Mouse (Mus musculus) neural tube, embryonic 13.5 days (tissue): Measurements from ENCODE around the gene Zfp518a. TPM values are rescaled to one million over a fixed set of nuclear protein-coding genes. Genes with fewer than 3 reads are reported as not detected.

ENCODE experiments used
- ATAC-seq: fragments of 200-750 bp; cut with Nextera tagmentation; 2 replicates; pipeline ENCODE4 v1.8.0; 2017; ENCODE audit warnings: low read depth, mild to moderate bottlenecking, moderate TSS enrichment, moderate library complexity
- H3K27ac ChIP-seq: fragments of 300-500 bp; sonication (generic); replicated peaks from 2 replicates; pipeline ENCODE4 v1.5.1; 2015; ENCODE audit warnings: moderate library complexity, mild to moderate bottlenecking, inconsistent platforms
- H3K27me3 ChIP-seq: fragments of 300-500 bp; sonication (generic); 2 replicates; pipeline ENCODE4 v1.6.1; 2015; ENCODE audit warnings: mild to moderate bottlenecking, inconsistent platforms
- H3K36me3 ChIP-seq: fragments of 300-500 bp; sonication (generic); 2 replicates; pipeline ENCODE4 v1.6.1; 2015; ENCODE audit warnings: mild to moderate bottlenecking, inconsistent platforms
- H3K4me1 ChIP-seq: fragments of 300-500 bp; sonication (generic); replicated peaks from 2 replicates; pipeline ENCODE4 v1.6.1; 2015; ENCODE audit warnings: inconsistent platforms
- H3K4me2 ChIP-seq: fragments of 300-500 bp; sonication (generic); 2 replicates; pipeline ENCODE4 v1.6.1; 2015; ENCODE audit warnings: inconsistent platforms, mild to moderate bottlenecking, moderate library complexity
- H3K4me3 ChIP-seq: fragments of 300-500 bp; sonication (generic); 2 replicates; pipeline ENCODE4 v1.5.1; 2015; ENCODE audit warnings: mild to moderate bottlenecking, inconsistent platforms
- H3K9ac ChIP-seq: fragments of 300-500 bp; sonication (generic); 2 replicates; pipeline ENCODE4 v1.6.1; 2015; ENCODE audit warnings: moderate library complexity, mild to moderate bottlenecking, inconsistent platforms
- H3K9me3 ChIP-seq: fragments of 300-500 bp; sonication (generic); 2 replicates; pipeline ENCODE4 v1.6.1; 2016; ENCODE audit warnings: inconsistent platforms
- WGBS: fragments of 180-500 bp; shearing (Covaris S2); methylation state at CpG from one replicate; pipeline ENCODE4 v1.1.7; 2015; 5-methylcytosine and 5-hydroxymethylcytosine counted together
- microRNA-seq: library from miRNA; unstranded; fragments of <30 nt; microRNA quantifications from one replicate; pipeline ENCODE4, GENCODE M21; 2016
- polyA plus RNA-seq: library from polyadenylated mRNA; unstranded; fragments of >200 nt; fragmentation: Nextera tagmentation; extraction: Ambion mirVana; gene quantifications from 2 replicates; pipeline ENCODE4 v1.2.1, GENCODE M21; 2015

Zfp518a gene
- polyA plus RNA-seq, 1 experiment from 2014 or later, result 6.1 TPM

GRCm38 (mm10) chr19:40931581-40932369 is 37.3 kb downstream of the Zfp518a start:
- no peak overlapping the region for H3K9ac ChIP-seq
- H3K27me3 ChIP-seq, result no peaks in the 10 kb centered on the region
- no peaks in the 10 kb centered on the region for H3K4me1 ChIP-seq
- H3K36me3 ChIP-seq, result no peaks in the 10 kb centered on the region
- H3K4me2 ChIP-seq, result no peak overlapping the region
- H3K9me3 ChIP-seq, result no peaks in the 10 kb centered on the region
- no peak overlapping the region for H3K4me3 ChIP-seq
- ATAC-seq, result no peak
- H3K27ac ChIP-seq, result no peak overlapping the region
- 71% methylated on average over 9 of the region's 9 CpGs for WGBS

- Histone ChIP-seq H3K27ac (no peak overlapping the region), H3K36me3 (no peaks in the 10 kb centered on the region), H3K4me3 (no peak overlapping the region), H3K4me1 (no peaks in the 10 kb centered on the region), H3K4me2 (no peak overlapping the region), H3K9ac (no peak overlapping the region), H3K27me3 (no peaks in the 10 kb centered on the region), H3K9me3 (peaks cover 6% of the 10 kb centered on the region)
- 47% methylated on average over 8 of the region's 8 CpGs for WGBS
- no peak for ATAC-seq
Measured at GRCm38 (mm10) chr19:40935376-40935775, 40.9 kb downstream of the Zfp518a start.

DNA sequence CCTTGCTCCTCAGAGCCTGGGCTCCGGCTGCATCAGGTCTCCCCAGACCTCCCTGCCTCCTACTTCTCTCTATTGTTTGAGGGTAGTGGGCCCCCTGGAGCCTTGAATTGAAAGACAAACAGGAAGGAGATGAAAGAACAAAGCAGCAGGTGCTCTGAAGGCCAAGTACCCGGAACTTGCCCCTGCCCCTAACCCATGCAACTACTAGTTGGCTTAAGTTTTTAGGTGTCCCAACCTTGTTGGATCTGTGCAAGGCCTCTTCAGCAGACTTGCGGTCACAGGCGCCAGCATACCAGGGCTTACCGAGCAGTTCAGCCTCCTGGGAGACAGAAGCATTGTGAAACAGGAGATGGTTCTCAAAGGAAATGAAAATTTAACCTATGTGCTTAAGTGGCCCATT is 41.5 kb downstream of the Zfp518a start:
- Histone ChIP-seq H3K36me3 (no peaks in the 10 kb centered on the region), H3K9me3 (peaks cover 6% of the 10 kb centered on the region), H3K4me3 (no peak overlapping the region), H3K27ac (no peak overlapping the region), H3K9ac (no peak overlapping the region), H3K27me3 (no peaks in the 10 kb centered on the region), H3K4me1 (no peaks in the 10 kb centered on the region), H3K4me2 (no peak overlapping the region)
- no peak for ATAC-seq
- WGBS, result 40% methylated on average over 5 of the region's 5 CpGs

DNA sequence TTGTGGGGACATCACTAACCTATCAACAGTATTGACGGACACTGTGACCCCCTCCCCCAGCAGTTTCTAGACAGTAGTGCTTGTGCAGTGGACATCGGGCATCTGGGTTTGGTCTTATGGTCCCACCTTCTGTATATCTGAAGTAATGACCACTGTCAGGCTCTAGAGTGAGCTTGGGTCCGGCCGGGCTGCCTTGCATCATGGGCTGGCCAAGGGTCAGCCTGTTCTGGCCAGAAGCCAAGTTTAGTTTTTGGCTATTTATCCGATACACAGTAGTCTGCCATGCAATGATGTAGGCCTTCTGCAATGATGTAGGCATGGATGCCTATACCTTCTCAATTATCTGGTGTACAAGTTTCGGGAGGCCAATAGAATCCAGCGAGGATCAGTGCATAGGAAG is 49.0 kb downstream of the Zfp518a start:
- Histone ChIP-seq H3K9ac (no peak overlapping the region), H3K36me3 (no peaks in the 10 kb centered on the region), H3K9me3 (peaks cover 6% of the 10 kb centered on the region), H3K27ac (no peak overlapping the region), H3K4me2 (no peak overlapping the region), H3K27me3 (no peaks in the 10 kb centered on the region), H3K4me3 (no peak overlapping the region), H3K4me1 (no peaks in the 10 kb centered on the region)
- ATAC-seq, result no peak
- 93% methylated on average over 7 of the region's 7 CpGs for WGBS

DNA sequence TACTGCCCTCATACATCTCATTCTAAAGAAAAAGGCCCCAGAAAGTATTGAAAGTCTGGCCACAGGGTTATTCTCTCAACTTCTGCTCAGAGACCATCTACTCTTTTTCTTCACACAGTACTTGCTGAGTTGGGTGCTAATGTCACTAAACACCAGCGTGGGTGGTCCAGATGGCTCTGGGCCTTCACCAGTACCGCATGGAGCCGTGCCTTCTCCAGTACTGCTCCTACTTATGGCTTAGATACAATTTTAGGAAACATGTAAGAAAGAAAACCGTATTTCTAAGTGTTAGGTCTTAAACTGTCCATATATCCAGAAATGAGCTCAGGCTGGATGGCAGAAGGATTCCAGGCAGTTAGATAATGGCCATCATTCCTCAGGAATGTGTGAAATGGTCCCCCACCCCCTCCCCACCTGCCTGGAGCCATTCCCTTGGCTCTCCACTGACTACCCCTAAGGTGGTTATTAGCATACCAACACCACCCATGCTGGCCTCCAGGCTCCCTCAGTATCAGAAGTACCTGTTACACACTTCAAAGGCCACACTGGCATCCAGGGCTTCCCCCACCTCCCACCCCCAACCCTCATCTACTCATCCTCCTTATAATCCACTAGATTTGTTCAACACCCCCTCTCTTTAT is 52.6 kb downstream of the Zfp518a start:
- Histone ChIP-seq H3K4me3 (no peak overlapping the region), H3K9ac (no peak overlapping the region), H3K27ac (no peak overlapping the region), H3K9me3 (no peaks in the 10 kb centered on the region), H3K4me2 (no peak overlapping the region), H3K36me3 (no peaks in the 10 kb centered on the region), H3K27me3 (no peaks in the 10 kb centered on the region), H3K4me1 (no peaks in the 10 kb centered on the region)
- ATAC-seq, result no peak
- 88% methylated on average over 4 of the region's 4 CpGs for WGBS

- Histone ChIP-seq H3K27ac (no peak overlapping the region), H3K4me3 (no peak overlapping the region), H3K36me3 (no peaks in the 10 kb centered on the region), H3K27me3 (no peaks in the 10 kb centered on the region), H3K9me3 (no peaks in the 10 kb centered on the region), H3K4me2 (no peak overlapping the region), H3K9ac (no peak overlapping the region), H3K4me1 (no peaks in the 10 kb centered on the region)
- ATAC-seq, result no peak
- 5% methylated on average over 1 of the region's 1 CpGs for WGBS
Measured at GRCm38 (mm10) chr19:40958981-40959380, 64.5 kb downstream of the Zfp518a start.

- no peaks in the 10 kb centered on the region for H3K36me3 ChIP-seq
- H3K4me2 ChIP-seq, result no peak overlapping the region
- no peak overlapping the region for H3K9ac ChIP-seq
- H3K27ac ChIP-seq, result no peak overlapping the region
- H3K27me3 ChIP-seq, result no peaks in the 10 kb centered on the region
- no peak for ATAC-seq
- no peaks in the 10 kb centered on the region for H3K4me1 ChIP-seq
- no peak overlapping the region for H3K4me3 ChIP-seq
- no peaks in the 10 kb centered on the region for H3K9me3 ChIP-seq
- 52% methylated on average over 12 of the region's 12 CpGs for WGBS
Measured at GRCm38 (mm10) chr19:40962988-40963387, 68.5 kb downstream of the Zfp518a start.

DNA sequence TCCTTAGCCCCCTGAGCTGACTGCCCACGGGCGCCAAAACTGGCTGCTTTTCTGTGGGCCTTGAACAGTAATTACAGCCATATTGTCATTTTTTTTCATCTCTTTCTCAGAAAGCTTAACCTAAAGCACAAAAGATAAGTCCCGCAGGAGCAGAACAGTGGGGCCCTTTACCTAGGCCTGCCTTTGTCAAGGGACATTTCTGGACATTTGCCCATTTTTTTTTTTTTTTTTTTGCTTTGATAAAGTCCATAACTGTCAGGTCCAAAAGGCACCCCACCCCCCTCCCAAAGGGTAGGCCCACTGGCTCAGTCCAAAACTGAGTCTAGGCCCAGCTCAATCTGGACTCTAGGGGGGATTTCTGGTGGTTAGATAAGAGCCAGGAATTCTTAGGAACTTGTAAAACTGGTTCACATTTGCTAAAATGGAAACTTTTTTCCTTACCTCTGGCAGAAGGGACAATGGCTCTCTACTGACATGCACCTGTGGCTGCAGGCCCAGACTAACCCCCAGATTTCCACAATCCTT is 69.9 kb downstream of the Zfp518a start:
- Histone ChIP-seq H3K9me3 (no peaks in the 10 kb centered on the region), H3K4me3 (no peak overlapping the region), H3K4me1 (no peaks in the 10 kb centered on the region), H3K9ac (no peak overlapping the region), H3K27me3 (no peaks in the 10 kb centered on the region), H3K27ac (no peak overlapping the region), H3K4me2 (no peak overlapping the region), H3K36me3 (no peaks in the 10 kb centered on the region)
- no peak for ATAC-seq
- 80% methylated on average over 3 of the region's 3 CpGs for WGBS

GRCm38 (mm10) chr19:40964936-40965850 is 70.7 kb downstream of the Zfp518a start:
- no peak overlapping the region for H3K9ac ChIP-seq
- H3K4me1 ChIP-seq, result no peaks in the 10 kb centered on the region
- no peak for ATAC-seq
- no peak overlapping the region for H3K4me3 ChIP-seq
- H3K36me3 ChIP-seq, result no peaks in the 10 kb centered on the region
- no peak overlapping the region for H3K27ac ChIP-seq
- no peaks in the 10 kb centered on the region for H3K27me3 ChIP-seq
- no peaks in the 10 kb centered on the region for H3K9me3 ChIP-seq
- no peak overlapping the region for H3K4me2 ChIP-seq
- 91% methylated on average over 6 of the region's 6 CpGs for WGBS

Small RNAs within 50 kb of the gene (microRNA-seq; reads per million reads assigned to microRNA genes)
- gene Mir8092, result 0.59 reads per million

Other genes with a start within 250 kb of the Zfp518a start
- gene Cc2d2b, start 146.0 kb upstream of the Zfp518a start, polyA plus RNA-seq, result 0.37 TPM in 1 of 2 replicates, not detected in the other
- gene Ccnj, start 63.4 kb upstream of the Zfp518a start, polyA plus RNA-seq, result 20.4 and 22.9 TPM in 2 replicates
- gene Blnk, start 99.8 kb downstream of the Zfp518a start, polyA plus RNA-seq, result 0.64 and 0.70 TPM in 2 replicates
- gene Dntt, start 134.6 kb downstream of the Zfp518a start, polyA plus RNA-seq, result 0.22 TPM in 1 of 2 replicates, not detected in the other
- not detected in 2 replicates for gene Opalin, start 182.4 kb downstream of the Zfp518a start, polyA plus RNA-seq